Mouse (Mus musculus) heart, adult 2 months (tissue): ENCODE measurements at regions not wholly inside any gene's neighbourhood (a gene's known extent, or its start where the extent isn't known, plus 50 kb on each side); places are given as distances from the start of the nearest gene placed in this dataset.

Experiments used
- CTCF ChIP-seq: fragments of 200-600 bp; IDR thresholded peaks from 2 replicates; pipeline ENCODE4 v1.8.1; 2022; ENCODE audit warnings: antibody characterized with exemption, mild to moderate bottlenecking, moderate library complexity
- EP300 ChIP-seq: fragments of 200-500 bp; IDR thresholded peaks from 2 replicates; pipeline ENCODE4 v1.6.1; 2011; ENCODE audit warnings: low read depth, low read length, control low read depth; ENCODE audit not compliant: insufficient read depth
- POLR2A ChIP-seq: fragments of 200-500 bp; IDR thresholded peaks from 2 replicates; pipeline ENCODE4 v1.6.1; 2011; ENCODE audit warnings: mild to moderate bottlenecking, low read depth, low read length, control low read depth; ENCODE audit not compliant: insufficient read depth

DNA sequence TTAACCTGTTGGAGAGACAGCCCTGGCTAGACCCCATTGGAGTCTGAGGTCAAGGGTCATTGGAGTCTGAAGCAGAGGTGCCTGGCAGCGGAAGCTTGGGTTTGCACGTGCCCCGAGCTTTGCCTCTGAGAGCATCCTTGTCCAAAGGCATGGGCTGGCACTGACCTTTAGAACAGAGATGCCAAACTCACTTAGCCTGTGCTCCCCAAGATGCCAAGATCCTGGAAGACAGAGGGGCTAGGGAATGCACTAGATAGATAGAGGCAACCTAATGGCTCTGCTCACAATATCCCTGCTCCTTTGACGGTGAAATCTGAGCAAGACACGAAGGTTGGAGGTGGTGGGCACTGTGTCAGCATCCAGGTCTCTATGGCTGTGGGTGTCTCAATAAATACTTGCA is 75.1 kb downstream of the Gadd45g start:
- TF ChIP-seq CTCF (no peak), EP300 (no peak), POLR2A (no peak)
